Comparison of ENCODE assay signal across 15 mouse cellular contexts in the genomic region with DNA sequence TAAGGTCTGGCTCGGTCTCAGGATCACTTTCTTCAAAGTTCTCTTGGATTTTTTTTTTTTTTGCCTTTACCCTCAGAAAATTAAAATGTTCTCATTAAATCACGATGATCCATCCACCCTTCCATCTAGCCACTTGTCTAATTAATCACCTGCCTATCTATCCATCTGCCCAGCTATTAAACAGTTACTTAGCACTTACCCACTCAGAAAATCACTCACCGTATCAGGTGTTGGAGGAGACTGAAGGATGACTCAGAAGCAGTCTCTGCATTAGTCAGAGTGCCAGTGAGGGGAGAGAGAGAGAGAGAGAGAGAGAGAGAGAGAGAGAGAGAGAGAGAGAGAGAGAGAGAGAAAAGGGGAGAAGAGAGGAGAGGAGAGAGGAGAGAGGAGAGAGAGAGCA.
"Had no signal": no experiment of that assay in that cellular context is flagged by ENCODE, and none has a peak within 500 bp of the region (broad histone marks: within the 10 kb centered on the region; RNA-seq: fewer than 3 reads in every experiment).

No protein-coding gene starts in this region.

- H3K4me3 ChIP-seq: neural tube, embryonic 15.5 days; stomach, embryonic 15.5 days had no signal

- H3K9me3 ChIP-seq: neural tube, embryonic 15.5 days; stomach, embryonic 15.5 days had no signal

- H3K27ac ChIP-seq: neural tube, embryonic 15.5 days; stomach, embryonic 15.5 days; stomach, postnatal 0 days had no signal

- H3K36me3 ChIP-seq: neural tube, embryonic 15.5 days; stomach, embryonic 15.5 days had no signal

- H3K4me1 ChIP-seq: neural tube, embryonic 15.5 days; stomach, embryonic 15.5 days had no signal

- DNase-seq: retina, postnatal 1 day; right cerebral cortex, adult 18-20 months; right cerebral cortex, postnatal 14 days; right cerebral cortex, postnatal 25 days; right cerebral cortex, postnatal 4 days; spleen, adult 18-20 months; thymus, adult 18-20 months; thymus, adult 2 months; thymus, postnatal 14 days; thymus, postnatal 25 days; thymus, postnatal 36 days; thymus, postnatal 4 days had no signal

- H3K27me3 ChIP-seq: neural tube, embryonic 15.5 days; stomach, embryonic 15.5 days had no signal
